Mouse (Mus musculus) MEL (cell line): ENCODE results near the gene Tgfbr3. TPM values are rescaled to one million over a fixed set of nuclear protein-coding genes. Genes with fewer than 3 reads are reported as not detected.

Experiments used
- DNase-seq: peaks from one replicate; pipeline ENCODE4 v3.0.0; 2011; ENCODE audit warnings: low read depth, low spot score
- H3K27ac ChIP-seq: 2 replicates; pipeline ENCODE4 v1.5.1; 2012; ENCODE audit warnings: low read depth, mild to moderate bottlenecking, control low read depth, low read length, moderate library complexity; ENCODE audit not compliant: control insufficient read depth
- H3K27me3 ChIP-seq, 2 experiments: fragments of 150-350 bp in 1 of 2; sonication (generic) in 1 of 2; 2 replicates each; pipeline ENCODE4 v1.6.1; 2012; ENCODE audit warnings: low read length in 2 of 2, mild to moderate bottlenecking in 2 of 2, improper control_type of control experiment in 1 of 2, moderate library complexity in 1 of 2; ENCODE audit not compliant: insufficient read depth in 2 of 2, control insufficient read depth in 1 of 2
- H3K36me3 ChIP-seq, 2 experiments: 2 replicates each; pipeline ENCODE4 v1.6.1; 2012 to 2014; ENCODE audit warnings: low read length in 2 of 2, improper control_type of control experiment in 1 of 2, inconsistent platforms in 1 of 2, mild to moderate bottlenecking in 1 of 2; ENCODE audit not compliant: insufficient read depth in 2 of 2, control insufficient read depth in 1 of 2
- H3K4me1 ChIP-seq, 2 experiments: fragments of 150-350 bp in 1 of 2; sonication (generic) in 1 of 2; 2 replicates each; pipeline ENCODE4 v1.6.1; 2012; ENCODE audit warnings: low read length in 2 of 2, improper control_type of control experiment in 1 of 2, mild to moderate bottlenecking in 1 of 2; ENCODE audit not compliant: insufficient read depth in 2 of 2, control insufficient read depth in 1 of 2
- H3K4me3 ChIP-seq, 2 experiments: fragments of 150-350 bp in 1 of 2; sonication (generic) in 1 of 2; 2 replicates each; pipeline ENCODE4 v1.5.1; 2012; ENCODE audit warnings: low read depth in 2 of 2, low read length in 2 of 2, mild to moderate bottlenecking in 2 of 2, moderate library complexity in 2 of 2, control low read depth in 1 of 2, improper control_type of control experiment in 1 of 2; ENCODE audit not compliant: control insufficient read depth in 1 of 2, insufficient read depth in 1 of 2
- H3K79me2 ChIP-seq: 2 replicates; pipeline ENCODE4 v1.6.1; 2012; ENCODE audit warnings: mild to moderate bottlenecking, low read length, moderate library complexity; ENCODE audit not compliant: control insufficient read depth, poor library complexity, insufficient read depth
- H3K9ac ChIP-seq: 2 replicates; pipeline ENCODE4 v1.6.1; 2012; ENCODE audit warnings: low read depth, mild to moderate bottlenecking, control low read depth, low read length, moderate library complexity; ENCODE audit not compliant: control insufficient read depth, poor library complexity, severe bottlenecking
- H3K9me3 ChIP-seq: fragments of 150-350 bp; sonication (generic); replicated peaks from 2 replicates; pipeline ENCODE4 v1.6.1; 2012; ENCODE audit warnings: mild to moderate bottlenecking, low read length, improper control_type of control experiment, moderate library complexity; ENCODE audit not compliant: insufficient read depth
- BHLHE40 ChIP-seq: IDR thresholded peaks from 2 replicates; pipeline ENCODE4 v1.6.1; 2012; ENCODE audit warnings: low read depth, mild to moderate bottlenecking, inconsistent platforms, low read length, improper control_type of control experiment, borderline replicate concordance
- CHD1 ChIP-seq: IDR thresholded peaks from 2 replicates; pipeline ENCODE4 v1.6.1; 2012; ENCODE audit warnings: low read depth, mild to moderate bottlenecking, inconsistent platforms, low read length, improper control_type of control experiment
- CHD2 ChIP-seq: IDR thresholded peaks from 2 replicates; pipeline ENCODE4 v1.6.1; 2011; ENCODE audit warnings: low read length, improper control_type of control experiment
- CTCF ChIP-seq, 3 experiments: IDR thresholded peaks in 2 of 3; conservative IDR thresholded peaks in 1 of 3; 2 replicates each; pipeline ENCODE4 v1.5.1; 2011 to 2012; ENCODE audit warnings: low read length in 3 of 3, low read depth in 2 of 3, mild to moderate bottlenecking in 2 of 3, improper control_type of control experiment in 1 of 3, inconsistent platforms in 1 of 3, mixed read lengths in 1 of 3, moderate library complexity in 1 of 3; ENCODE audit not compliant: control insufficient read depth in 1 of 3, insufficient read depth in 1 of 3, poor library complexity in 1 of 3, severe bottlenecking in 1 of 3
- E2F4 ChIP-seq: IDR thresholded peaks from 2 replicates; pipeline ENCODE4 v1.6.1; 2011; ENCODE audit warnings: low read depth, low read length, improper control_type of control experiment, borderline replicate concordance
- ELF1 ChIP-seq: IDR thresholded peaks from 2 replicates; pipeline ENCODE4 v1.6.1; 2014; ENCODE audit warnings: low read depth, mild to moderate bottlenecking, inconsistent platforms, low read length, improper control_type of control experiment, moderate library complexity
- EP300 ChIP-seq, 2 experiments: IDR thresholded peaks; 2 replicates each; pipeline ENCODE4 v1.6.1; 2011; ENCODE audit warnings: improper control_type of control experiment in 2 of 2, low read length in 2 of 2, low read depth in 1 of 2, mild to moderate bottlenecking in 1 of 2
- ETS1 ChIP-seq: IDR thresholded peaks from 2 replicates; pipeline ENCODE4 v1.6.1; 2012; ENCODE audit warnings: low read depth, mild to moderate bottlenecking, inconsistent platforms, low read length, improper control_type of control experiment, moderate library complexity
- GABPA ChIP-seq: IDR thresholded peaks from 2 replicates; pipeline ENCODE4 v1.6.1; 2012; ENCODE audit warnings: low read depth, mild to moderate bottlenecking, inconsistent platforms, low read length, improper control_type of control experiment, moderate library complexity
- GATA1 ChIP-seq: IDR thresholded peaks from 2 replicates; pipeline ENCODE4 v1.6.1; 2011; ENCODE audit warnings: low read depth, low read length, improper control_type of control experiment
- HCFC1 ChIP-seq: IDR thresholded peaks from 2 replicates; pipeline ENCODE4 v1.6.1; 2012; ENCODE audit warnings: low read depth, mild to moderate bottlenecking, inconsistent platforms, low read length, improper control_type of control experiment, moderate library complexity
- JUND ChIP-seq: IDR thresholded peaks from 2 replicates; pipeline ENCODE4 v1.6.1; 2011; ENCODE audit warnings: low read depth, mild to moderate bottlenecking, improper control_type of control experiment, low read length
- KAT2A ChIP-seq: conservative IDR thresholded peaks from 2 replicates; pipeline ENCODE4 v1.6.1; 2012; ENCODE audit warnings: low read depth, low read length, improper control_type of control experiment, inconsistent platforms
- MAFK ChIP-seq: IDR thresholded peaks from 2 replicates; pipeline ENCODE4 v1.6.1; 2011; ENCODE audit warnings: low read depth, mild to moderate bottlenecking, low read length, improper control_type of control experiment, borderline replicate concordance
- MAX ChIP-seq: IDR thresholded peaks from 2 replicates; pipeline ENCODE4 v1.6.1; 2011; ENCODE audit warnings: low read length, improper control_type of control experiment
- MAZ ChIP-seq: IDR thresholded peaks from 2 replicates; pipeline ENCODE4 v1.6.1; 2012; ENCODE audit warnings: low read depth, mild to moderate bottlenecking, inconsistent platforms, low read length, improper control_type of control experiment
- MEF2A ChIP-seq: IDR thresholded peaks from 2 replicates; pipeline ENCODE4 v1.6.1; 2014; ENCODE audit warnings: low read depth, mild to moderate bottlenecking, inconsistent platforms, low read length, improper control_type of control experiment; ENCODE audit not compliant: poor library complexity, insufficient replicate concordance, severe bottlenecking; ENCODE audit errors: extremely low read depth
- MXI1 ChIP-seq: IDR thresholded peaks from 2 replicates; pipeline ENCODE4 v1.6.1; 2011; ENCODE audit warnings: mild to moderate bottlenecking, low read depth, low read length, improper control_type of control experiment
- MYB ChIP-seq: IDR thresholded peaks from 2 replicates; pipeline ENCODE4 v1.6.1; 2011; ENCODE audit warnings: mild to moderate bottlenecking, low read depth, low read length, improper control_type of control experiment
- MYC ChIP-seq: IDR thresholded peaks from 2 replicates; pipeline ENCODE4 v1.6.1; 2011; ENCODE audit warnings: low read depth, mild to moderate bottlenecking, low read length, improper control_type of control experiment, moderate library complexity
- NELFE ChIP-seq: IDR thresholded peaks from 2 replicates; pipeline ENCODE4 v1.6.1; 2011; ENCODE audit warnings: low read depth, low read length, improper control_type of control experiment
- NRF1 ChIP-seq: IDR thresholded peaks from 2 replicates; pipeline ENCODE4 v1.6.1; 2014; ENCODE audit warnings: low read depth, mild to moderate bottlenecking, inconsistent platforms, low read length, improper control_type of control experiment, moderate library complexity; ENCODE audit not compliant: poor library complexity, insufficient read depth, severe bottlenecking
- POLR2A ChIP-seq, 2 experiments: IDR thresholded peaks; 2 replicates each; pipeline ENCODE4 v1.6.1; 2011 to 2012; ENCODE audit warnings: low read length in 2 of 2, mild to moderate bottlenecking in 2 of 2, control low read depth in 1 of 2, improper control_type of control experiment in 1 of 2, low read depth in 1 of 2, moderate library complexity in 1 of 2; ENCODE audit not compliant: control insufficient read depth in 1 of 2, insufficient read depth in 1 of 2, poor library complexity in 1 of 2
- POLR2AphosphoS2 ChIP-seq: IDR thresholded peaks from 2 replicates; pipeline ENCODE4 v1.6.1; 2011; ENCODE audit warnings: low read length, improper control_type of control experiment
- POLR2AphosphoS5 ChIP-seq: IDR thresholded peaks from 2 replicates; pipeline ENCODE4 v1.6.1; 2012; ENCODE audit warnings: low read depth, borderline replicate concordance, mild to moderate bottlenecking, inconsistent platforms, low read length, moderate library complexity, mixed read lengths
- RCOR1 ChIP-seq: IDR thresholded peaks from 2 replicates; pipeline ENCODE4 v1.6.1; 2012; ENCODE audit warnings: low read depth, mild to moderate bottlenecking, inconsistent platforms, low read length, improper control_type of control experiment
- SIN3A ChIP-seq: IDR thresholded peaks from 2 replicates; pipeline ENCODE4 v1.6.1; 2012; ENCODE audit warnings: low read length, improper control_type of control experiment, inconsistent platforms
- SMC3 ChIP-seq: IDR thresholded peaks from 2 replicates; pipeline ENCODE4 v1.6.1; 2011; ENCODE audit warnings: low read depth, low read length, improper control_type of control experiment
- TAL1 ChIP-seq: IDR thresholded peaks from 2 replicates; pipeline ENCODE4 v1.6.1; 2012; ENCODE audit warnings: mild to moderate bottlenecking, inconsistent platforms, low read length, moderate library complexity, mixed read lengths
- TBP ChIP-seq: IDR thresholded peaks from 2 replicates; pipeline ENCODE4 v1.8.0; 2011; ENCODE audit warnings: low read depth, low read length, improper control_type of control experiment
- TCF12 ChIP-seq: IDR thresholded peaks from 2 replicates; pipeline ENCODE4 v1.6.1; 2014; ENCODE audit warnings: low read depth, mild to moderate bottlenecking, inconsistent platforms, low read length, improper control_type of control experiment, moderate library complexity
- UBTF ChIP-seq: IDR thresholded peaks from 2 replicates; pipeline ENCODE4 v1.6.1; 2012; ENCODE audit warnings: low read depth, mild to moderate bottlenecking, inconsistent platforms, low read length, improper control_type of control experiment, moderate library complexity, borderline replicate concordance; ENCODE audit not compliant: insufficient read depth
- USF1 ChIP-seq: IDR thresholded peaks from 2 replicates; pipeline ENCODE4 v1.6.1; 2014; ENCODE audit warnings: low read depth, mild to moderate bottlenecking, inconsistent platforms, low read length, improper control_type of control experiment, moderate library complexity
- USF2 ChIP-seq, 2 experiments: IDR thresholded peaks; 2 replicates each; pipeline ENCODE4 v1.6.1; 2011 to 2012; ENCODE audit warnings: improper control_type of control experiment in 2 of 2, low read length in 2 of 2, borderline replicate concordance in 1 of 2, inconsistent platforms in 1 of 2, low read depth in 1 of 2, mild to moderate bottlenecking in 1 of 2; ENCODE audit not compliant: insufficient read depth in 1 of 2
- ZC3H11A ChIP-seq: IDR thresholded peaks from 2 replicates; pipeline ENCODE4 v1.6.1; 2012; ENCODE audit warnings: low read depth, mild to moderate bottlenecking, inconsistent platforms, low read length, improper control_type of control experiment
- ZKSCAN1 ChIP-seq: IDR thresholded peaks from 2 replicates; pipeline ENCODE4 v1.6.1; 2012; ENCODE audit warnings: low read depth, mild to moderate bottlenecking, inconsistent platforms, low read length, improper control_type of control experiment, moderate library complexity
- ZMIZ1 ChIP-seq: IDR thresholded peaks from 2 replicates; pipeline ENCODE4 v1.6.1; 2012; ENCODE audit warnings: low read depth, mild to moderate bottlenecking, inconsistent platforms, low read length, improper control_type of control experiment, moderate library complexity
- ZNF384 ChIP-seq: IDR thresholded peaks from 2 replicates; pipeline ENCODE4 v1.6.1; 2012; ENCODE audit warnings: low read depth, mild to moderate bottlenecking, inconsistent platforms, low read length, improper control_type of control experiment
- polyA plus RNA-seq, 2 experiments: library from polyadenylated mRNA; stranded (reverse) in 1 of 2; unstranded in 1 of 2; fragments of >175 nt in 1 of 2; fragments of >200 nt in 1 of 2; gene quantifications; 2 replicates each; pipeline versions ENCODE4 v1.2.1 to v1.2.4; 2012; ENCODE audit warnings: low replicate concordance in 2 of 2, low read depth in 1 of 2; ENCODE audit not compliant: insufficient read length in 2 of 2, insufficient read depth in 1 of 2, missing spikeins in 1 of 2
- total RNA-seq: library from RNA; depleted of rRNA; stranded (reverse); fragments of 300-350 nt; gene quantifications from 2 replicates; pipeline ENCODE4 v1.2.3, GENCODE M21; 2012

Gene Tgfbr3
- total and polyA plus RNA-seq, 3 experiments, result 3.0 to 5.9 TPM; not detected in 1

DNA sequence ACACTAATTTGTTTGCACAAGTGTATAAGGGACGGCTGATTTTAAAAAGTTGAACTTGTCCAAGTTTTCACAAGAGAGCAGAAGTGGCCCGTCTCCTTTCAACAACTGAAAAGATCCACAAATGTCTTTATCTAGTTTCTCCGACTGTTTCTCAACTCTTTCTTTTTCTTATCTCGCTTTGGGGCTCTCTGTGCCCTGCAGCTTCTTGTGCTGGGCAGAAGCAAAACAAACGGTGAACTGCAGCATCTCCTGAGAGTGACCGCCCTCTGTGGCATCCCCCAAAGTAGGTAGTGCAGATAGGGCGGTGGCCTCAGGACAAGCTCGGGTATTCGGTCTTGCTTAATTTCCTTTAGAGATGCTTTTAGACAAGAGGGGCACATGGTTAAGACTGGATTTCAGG, 96.3 kb downstream of the Tgfbr3 start:
- peak; percentile 55 for DNase-seq
- Histone ChIP-seq H3K4me1 (peaks cover 2% of the 10 kb centered on the region in 2 experiments; a peak in 2 of 4 replicates), H3K36me3 (peaks cover 0 to 3% of the 10 kb centered on the region in 2 experiments; a peak in 1 of 4 replicates), H3K27ac (peak overlapping the region; percentile 46), H3K79me2 (no peaks in the 10 kb centered on the region), H3K9me3 (no peaks in the 10 kb centered on the region), H3K9ac (no peak overlapping the region), H3K4me3 (no peak overlapping the region), H3K27me3 (no peaks in the 10 kb centered on the region)
- TF ChIP-seq TAL1, result no peak
- no peak for TF ChIP-seq CHD2
- TF ChIP-seq ETS1, result peak; percentile 28; the same call in 1 of the 2 replicates
- no peak for TF ChIP-seq GABPA
- 0 out of 2 replicates have a peak, but pooled peaks have one; percentile 22 for TF ChIP-seq RCOR1
- no peak for TF ChIP-seq USF2 (IDR thresholded peaks at IDR 0.05; ENCODE audit: borderline replicate concordance in 1 of 2, insufficient read depth in 1 of 2, low read depth in 1 of 2, low read length in 2 of 2)
- no peak for TF ChIP-seq POLR2AphosphoS5
- TF ChIP-seq KAT2A, result no peak
- no peak for TF ChIP-seq ZKSCAN1
- no peak for TF ChIP-seq MXI1
- peak; percentile 73 to 79 for TF ChIP-seq EP300 (IDR thresholded peaks at IDR 0.05; ENCODE audit: low read depth in 1 of 2, low read length in 2 of 2)
- no peak for TF ChIP-seq POLR2A (IDR thresholded peaks at IDR 0.05; ENCODE audit: control insufficient read depth in 1 of 2, insufficient read depth in 1 of 2, low read depth in 1 of 2, low read length in 2 of 2, poor library complexity in 1 of 2)
- TF ChIP-seq MYC, result no peak
- TF ChIP-seq SMC3, result no peak
- TF ChIP-seq CTCF (IDR thresholded peaks at IDR 0.05 in 2 of 3, conservative IDR thresholded peaks at IDR 0.05 in 1 of 3; ENCODE audit: control insufficient read depth in 1 of 3, insufficient read depth in 1 of 3, low read depth in 2 of 3, low read length in 3 of 3, poor library complexity in 1 of 3, severe bottlenecking in 1 of 3), result no peak
- no peak for TF ChIP-seq HCFC1
- TF ChIP-seq NRF1, result no peak
- no peak for TF ChIP-seq MEF2A
- no peak for TF ChIP-seq JUND
- TF ChIP-seq MAZ, result no peak
- no peak for TF ChIP-seq CHD1
- TF ChIP-seq MAX, result no peak
- TF ChIP-seq BHLHE40, result no peak
- TF ChIP-seq UBTF, result no peak
- no peak for TF ChIP-seq ZMIZ1
- TF ChIP-seq ELF1, result no peak
- TF ChIP-seq USF1, result no peak
- peak; percentile 63; the same call in 1 of the 2 replicates for TF ChIP-seq TCF12
- TF ChIP-seq ZNF384, result no peak
- TF ChIP-seq GATA1, result peak; percentile 83
- TF ChIP-seq POLR2AphosphoS2, result no peak
- no peak for TF ChIP-seq MAFK
- TF ChIP-seq TBP, result peak; percentile 22; the same call in 1 of the 2 replicates
- TF ChIP-seq SIN3A, result no peak
- no peak for TF ChIP-seq ZC3H11A
- TF ChIP-seq MYB, result no peak; the same call in 1 of the 2 replicates
- TF ChIP-seq E2F4, result no peak
- no peak for TF ChIP-seq NELFE
